Mouse (Mus musculus): ENCODE results near the gene Prkcb. TPM values are rescaled to one million over a fixed set of nuclear protein-coding genes. Genes with fewer than 3 reads are reported as not detected.

Prkcb gene
- total and polyA plus RNA-seq, 2 experiments from 2014 or later = 196 to 307 TPM

GRCm38 (mm10) chr7:122470370-122471280 is 182.1 kb downstream of the Prkcb start:
- Histone ChIP-seq H3K36me3 (ENCODE audit: insufficient read depth, low read length) (no peaks in the 10 kb centered on the region), H3K9me3 (ENCODE audit: low read length) (no peaks in the 10 kb centered on the region), H3K27me3 (ENCODE audit: insufficient read depth, low read length) (no peaks in the 10 kb centered on the region), H3K27ac (ENCODE audit: low read depth, low read length) (no peak overlapping the region), H3K4me3 (ENCODE audit: low read depth, low read length) (no peak overlapping the region), H3K4me2 (ENCODE audit: low read depth, low read length, poor library complexity, severe bottlenecking) (no peak overlapping the region), H3K4me1 (ENCODE audit: insufficient read depth, low read length) (no peaks in the 10 kb centered on the region), H3K9ac (replicated peaks; ENCODE audit: low read length, poor library complexity, severe bottlenecking) (0 out of 2 replicates have a peak overlapping the region, but pooled peaks have one; percentile 0)
- WGBS = 56% methylated on average over 18 of the region's 18 CpGs
- ATAC-seq (ENCODE audit: low FRiP score) (no peak; the same call in 1 of the 2 replicates), DNase-seq (ENCODE audit: low spot score) (peak; percentile 80)
- peak; percentile 95 for TF ChIP-seq CTCF (IDR thresholded peaks at IDR 0.05)

- ATAC-seq (ENCODE audit: low FRiP score) (no peak), DNase-seq (ENCODE audit: low spot score) (no peak)
- no peak overlapping the region for H3K27ac ChIP-seq (ENCODE audit: low read depth, low read length)
- H3K4me2 ChIP-seq (ENCODE audit: low read depth, low read length, poor library complexity, severe bottlenecking) = no peak overlapping the region
- 78% methylated on average over 5 of the region's 5 CpGs for WGBS
- no peaks in the 10 kb centered on the region for H3K9me3 ChIP-seq (ENCODE audit: low read length)
- H3K4me3 ChIP-seq (ENCODE audit: low read depth, low read length) = no peak overlapping the region
- no peaks in the 10 kb centered on the region for H3K36me3 ChIP-seq (ENCODE audit: insufficient read depth, low read length)
- H3K4me1 ChIP-seq (ENCODE audit: insufficient read depth, low read length) = no peaks in the 10 kb centered on the region
- no peak for TF ChIP-seq CTCF (IDR thresholded peaks at IDR 0.05)
- H3K27me3 ChIP-seq (ENCODE audit: insufficient read depth, low read length) = no peaks in the 10 kb centered on the region
- H3K9ac ChIP-seq (replicated peaks; ENCODE audit: low read length, poor library complexity, severe bottlenecking) = no peak overlapping the region
Measured at GRCm38 (mm10) chr7:122472223-122472622, 183.7 kb downstream of the Prkcb start.

- DNase-seq (ENCODE audit: low spot score) (no peak), ATAC-seq (ENCODE audit: low FRiP score) (no peak)
- Histone ChIP-seq H3K9me3 (ENCODE audit: low read length) (no peaks in the 10 kb centered on the region), H3K4me1 (ENCODE audit: insufficient read depth, low read length) (peaks cover 11% of the 10 kb centered on the region; the same call in 1 of the 2 replicates), H3K9ac (replicated peaks; ENCODE audit: low read length, poor library complexity, severe bottlenecking) (no peak overlapping the region), H3K36me3 (ENCODE audit: insufficient read depth, low read length) (no peaks in the 10 kb centered on the region), H3K4me2 (ENCODE audit: low read depth, low read length, poor library complexity, severe bottlenecking) (no peak overlapping the region), H3K27ac (ENCODE audit: low read depth, low read length) (no peak overlapping the region), H3K4me3 (ENCODE audit: low read depth, low read length) (no peak overlapping the region), H3K27me3 (ENCODE audit: insufficient read depth, low read length) (no peaks in the 10 kb centered on the region)
- TF ChIP-seq CTCF (IDR thresholded peaks at IDR 0.05) = peak; percentile 52
Measured at GRCm38 (mm10) chr7:122475038-122475437, 186.5 kb downstream of the Prkcb start.

- 74% methylated on average over 6 of the region's 6 CpGs for WGBS
- H3K9ac ChIP-seq (replicated peaks; ENCODE audit: low read length, poor library complexity, severe bottlenecking) = no peak overlapping the region
- H3K27me3 ChIP-seq (ENCODE audit: insufficient read depth, low read length) = no peaks in the 10 kb centered on the region
Measured at GRCm38 (mm10) chr7:122476697-122477096, 188.1 kb downstream of the Prkcb start.

GRCm38 (mm10) chr7:122477118-122477517 is 188.6 kb downstream of the Prkcb start:
- ATAC-seq (ENCODE audit: low FRiP score) = peak; percentile 4; the same call in 1 of the 2 replicates
- WGBS = 43% methylated on average over 7 of the region's 7 CpGs

More at GRCm38 (mm10) chr7:122476697-122477096, 188.1 kb downstream of the Prkcb start:
- DNase-seq (ENCODE audit: low spot score) = no peak
- Histone ChIP-seq H3K4me2 (ENCODE audit: low read depth, low read length, poor library complexity, severe bottlenecking) (no peak overlapping the region), H3K9me3 (ENCODE audit: low read length) (no peaks in the 10 kb centered on the region), H3K27ac (ENCODE audit: low read depth, low read length) (no peak overlapping the region), H3K4me3 (ENCODE audit: low read depth, low read length) (no peak overlapping the region), H3K4me1 (ENCODE audit: insufficient read depth, low read length) (peaks cover 11% of the 10 kb centered on the region; the same call in 1 of the 2 replicates), H3K36me3 (ENCODE audit: insufficient read depth, low read length) (no peaks in the 10 kb centered on the region)
- no peak for TF ChIP-seq CTCF (IDR thresholded peaks at IDR 0.05)
- no peak for ATAC-seq (ENCODE audit: low FRiP score)

More at GRCm38 (mm10) chr7:122477118-122477517, 188.6 kb downstream of the Prkcb start:
- Histone ChIP-seq H3K36me3 (ENCODE audit: insufficient read depth, low read length) (no peaks in the 10 kb centered on the region), H3K4me1 (ENCODE audit: insufficient read depth, low read length) (peaks cover 11% of the 10 kb centered on the region; the same call in 1 of the 2 replicates), H3K4me2 (ENCODE audit: low read depth, low read length, poor library complexity, severe bottlenecking) (no peak overlapping the region), H3K27me3 (ENCODE audit: insufficient read depth, low read length) (no peaks in the 10 kb centered on the region), H3K27ac (ENCODE audit: low read depth, low read length) (no peak overlapping the region), H3K9me3 (ENCODE audit: low read length) (no peaks in the 10 kb centered on the region), H3K4me3 (ENCODE audit: low read depth, low read length) (no peak overlapping the region), H3K9ac (replicated peaks; ENCODE audit: low read length, poor library complexity, severe bottlenecking) (no peak overlapping the region)
- peak; percentile 33 for DNase-seq (ENCODE audit: low spot score)
- peak; percentile 60 for TF ChIP-seq CTCF (IDR thresholded peaks at IDR 0.05)

All from midbrain, postnatal 0 days (tissue).